Mouse (Mus musculus): ENCODE measurements around the gene Cers1. TPM values are rescaled to one million over a fixed set of nuclear protein-coding genes. Genes with fewer than 3 reads are reported as not detected.

Cers1 gene
- total and polyA plus RNA-seq, 3 experiments: 0.38 TPM; not detected in 2

DNA sequence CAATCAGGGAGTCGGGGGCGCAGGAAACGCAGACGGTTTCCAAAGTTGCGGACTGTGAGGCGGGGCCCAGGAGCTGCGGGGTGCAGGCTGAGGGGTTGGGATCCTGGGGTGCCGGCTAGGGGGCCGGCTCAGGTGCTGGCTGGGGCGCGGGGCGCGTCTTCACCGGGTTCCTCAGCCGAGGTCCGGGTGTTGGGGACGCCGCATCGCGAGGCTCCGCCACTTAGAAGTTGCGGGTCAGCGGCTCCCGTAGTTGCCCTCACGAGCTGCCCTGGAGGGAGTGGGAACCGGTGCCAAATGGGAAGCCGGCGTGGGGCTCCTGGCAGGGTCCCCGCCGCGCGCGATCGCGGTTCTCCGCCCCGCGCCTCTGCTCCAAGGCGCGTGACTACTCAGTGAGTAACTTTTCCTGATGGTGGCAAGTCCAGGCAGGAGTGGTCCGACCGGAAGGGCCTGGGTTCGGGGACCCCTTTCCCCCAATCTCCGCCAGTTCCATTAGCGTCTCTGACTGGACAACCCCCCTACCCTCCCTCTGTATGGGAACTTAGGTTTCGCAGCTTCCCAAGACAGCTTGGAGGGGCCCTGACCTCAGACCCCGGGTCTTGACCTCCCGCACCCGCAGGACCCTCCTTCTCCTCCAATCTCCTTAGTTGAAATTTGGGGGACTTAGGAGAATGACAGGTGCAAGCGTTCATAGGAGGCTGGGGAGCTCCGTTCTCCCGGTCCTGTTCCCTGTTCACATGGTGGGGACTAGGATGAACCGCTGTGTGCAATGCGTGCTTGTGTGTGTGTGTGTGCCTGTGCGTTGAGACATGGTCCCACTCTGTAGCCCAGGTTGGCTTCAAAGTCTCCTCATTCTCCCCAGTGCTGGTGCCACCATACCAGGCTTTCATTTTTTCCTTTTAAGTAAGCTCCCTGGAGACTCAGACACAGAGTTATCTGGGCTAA lies 32.2 kb upstream of the Cers1 start:
- peaks cover 2% of the 10 kb centered on the region; the same call in 1 of the 2 replicates for H3K9me3 ChIP-seq (replicated peaks)
- DNase-seq (ENCODE audit: low spot score) (no peak), ATAC-seq (ENCODE audit: extremely low read depth, insufficient number of reproducible peaks, low FRiP score, poor library complexity, severe bottlenecking) (no peak)
- H3K27me3 ChIP-seq (ENCODE audit: insufficient read depth, low read length): peaks cover 65% of the 10 kb centered on the region
- H3K4me1 ChIP-seq (ENCODE audit: insufficient read depth, low read depth, low read length): peaks cover 26% of the 10 kb centered on the region
- H3K36me3 ChIP-seq (replicated peaks): peaks cover 14% of the 10 kb centered on the region
- TF ChIP-seq POLR2AphosphoS5 (IDR thresholded peaks at IDR 0.05; ENCODE audit: insufficient replicate concordance, low read depth, low read length) (no peak), CTCF (IDR thresholded peaks at IDR 0.05; ENCODE audit: low read depth, low read length) (no peak), TAL1 (conservative IDR thresholded peaks at IDR 0.05; ENCODE audit: low read depth, low read length) (no peak), GATA1 (IDR thresholded peaks at IDR 0.05; ENCODE audit: borderline replicate concordance, low read length) (no peak), GATA2 (IDR thresholded peaks at IDR 0.05; ENCODE audit: borderline replicate concordance, low read depth, low read length) (no peak)
- peak overlapping the region; percentile 73 for H3K4me3 ChIP-seq (ENCODE audit: low read depth, low read length)

GRCm38 (mm10) chr8:70284421-70284820 lies 31.2 kb upstream of the Cers1 start:
- no peak for ATAC-seq (ENCODE audit: extremely low read depth, insufficient number of reproducible peaks, low FRiP score, poor library complexity, severe bottlenecking)
- Histone ChIP-seq H3K9me3 (replicated peaks) (peaks cover 2% of the 10 kb centered on the region; the same call in 1 of the 2 replicates), H3K4me3 (ENCODE audit: low read depth, low read length) (no peak overlapping the region), H3K4me1 (ENCODE audit: insufficient read depth, low read depth, low read length) (peaks cover 24% of the 10 kb centered on the region), H3K27me3 (ENCODE audit: insufficient read depth, low read length) (peaks cover 55% of the 10 kb centered on the region), H3K36me3 (replicated peaks) (peaks cover 14% of the 10 kb centered on the region)
- TF ChIP-seq GATA1 (IDR thresholded peaks at IDR 0.05; ENCODE audit: borderline replicate concordance, low read length) (no peak), GATA2 (IDR thresholded peaks at IDR 0.05; ENCODE audit: borderline replicate concordance, low read depth, low read length) (no peak), CTCF (IDR thresholded peaks at IDR 0.05; ENCODE audit: low read depth, low read length) (no peak), POLR2AphosphoS5 (IDR thresholded peaks at IDR 0.05; ENCODE audit: insufficient replicate concordance, low read depth, low read length) (no peak), TAL1 (conservative IDR thresholded peaks at IDR 0.05; ENCODE audit: low read depth, low read length) (no peak)
- no peak for DNase-seq (ENCODE audit: low spot score)

DNA sequence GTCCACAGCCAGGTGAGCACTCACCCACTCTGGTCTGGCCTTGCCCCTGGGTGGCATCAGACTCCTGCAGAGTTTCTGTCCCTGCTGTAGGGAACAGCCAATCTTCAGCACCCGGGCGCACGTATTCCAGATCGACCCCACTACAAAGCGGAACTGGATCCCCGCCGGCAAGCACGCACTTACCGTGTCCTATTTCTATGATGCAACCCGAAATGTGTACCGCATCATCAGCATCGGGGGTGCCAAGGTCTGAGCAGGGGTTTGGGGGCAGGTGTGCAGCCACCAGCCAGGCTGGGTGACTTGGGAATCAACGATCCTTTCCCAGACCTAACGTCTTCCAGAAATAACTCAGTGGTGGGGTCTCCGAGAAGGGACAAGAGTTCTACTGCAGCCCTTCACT lies 30.3 kb upstream of the Cers1 start:
- H3K27me3 ChIP-seq (ENCODE audit: insufficient read depth, low read length): peaks cover 51% of the 10 kb centered on the region
- no peak for TF ChIP-seq TAL1 (conservative IDR thresholded peaks at IDR 0.05; ENCODE audit: low read depth, low read length)
- TF ChIP-seq GATA2 (IDR thresholded peaks at IDR 0.05; ENCODE audit: borderline replicate concordance, low read depth, low read length): no peak
- TF ChIP-seq CTCF (IDR thresholded peaks at IDR 0.05; ENCODE audit: low read depth, low read length): no peak
- H3K36me3 ChIP-seq (replicated peaks): peaks cover 16% of the 10 kb centered on the region
- no peak overlapping the region for H3K4me3 ChIP-seq (ENCODE audit: low read depth, low read length)
- peaks cover 24% of the 10 kb centered on the region for H3K4me1 ChIP-seq (ENCODE audit: insufficient read depth, low read depth, low read length)
- H3K9me3 ChIP-seq (replicated peaks): peaks cover 2% of the 10 kb centered on the region; the same call in 1 of the 2 replicates
- no peak for ATAC-seq (ENCODE audit: extremely low read depth, insufficient number of reproducible peaks, low FRiP score, poor library complexity, severe bottlenecking)
- no peak for DNase-seq (ENCODE audit: low spot score)

- ATAC-seq (ENCODE audit: extremely low read depth, insufficient number of reproducible peaks, low FRiP score, poor library complexity, severe bottlenecking) (no peak), DNase-seq (ENCODE audit: low spot score) (no peak)
- H3K9me3 ChIP-seq (replicated peaks): peaks cover 2% of the 10 kb centered on the region; the same call in 1 of the 2 replicates
- TF ChIP-seq GATA2 (IDR thresholded peaks at IDR 0.05; ENCODE audit: borderline replicate concordance, low read depth, low read length): no peak
- TF ChIP-seq TAL1 (conservative IDR thresholded peaks at IDR 0.05; ENCODE audit: low read depth, low read length): no peak
- TF ChIP-seq POLR2AphosphoS5 (IDR thresholded peaks at IDR 0.05; ENCODE audit: insufficient replicate concordance, low read depth, low read length): no peak
- TF ChIP-seq CTCF (IDR thresholded peaks at IDR 0.05; ENCODE audit: low read depth, low read length): no peak
- TF ChIP-seq GATA1 (IDR thresholded peaks at IDR 0.05; ENCODE audit: borderline replicate concordance, low read length): no peak
- peaks cover 27% of the 10 kb centered on the region for H3K36me3 ChIP-seq (replicated peaks)
- H3K4me3 ChIP-seq (ENCODE audit: low read depth, low read length): no peak overlapping the region
- H3K4me1 ChIP-seq (ENCODE audit: insufficient read depth, low read depth, low read length): peaks cover 22% of the 10 kb centered on the region
- peaks cover 38% of the 10 kb centered on the region for H3K27me3 ChIP-seq (ENCODE audit: insufficient read depth, low read length)
These were observed 28.8 kb upstream of the Cers1 start for GRCm38 (mm10) chr8:70286737-70287136.

GRCm38 (mm10) chr8:70293988-70294405 lies 21.6 kb upstream of the Cers1 start:
- peaks cover 82% of the 10 kb centered on the region for H3K36me3 ChIP-seq (replicated peaks)
- H3K9me3 ChIP-seq (replicated peaks): no peaks in the 10 kb centered on the region
- no peaks in the 10 kb centered on the region for H3K4me1 ChIP-seq (ENCODE audit: insufficient read depth, low read depth, low read length)
- H3K27me3 ChIP-seq (ENCODE audit: insufficient read depth, low read length): peaks cover 3% of the 10 kb centered on the region; the same call in 1 of the 2 replicates
- no peak for ATAC-seq (ENCODE audit: extremely low read depth, insufficient number of reproducible peaks, low FRiP score, poor library complexity, severe bottlenecking)
- no peak for DNase-seq (ENCODE audit: low spot score)
- no peak overlapping the region for H3K4me3 ChIP-seq (ENCODE audit: low read depth, low read length)
- TF ChIP-seq CTCF (IDR thresholded peaks at IDR 0.05; ENCODE audit: low read depth, low read length) (no peak), GATA1 (IDR thresholded peaks at IDR 0.05; ENCODE audit: borderline replicate concordance, low read length) (no peak), TAL1 (conservative IDR thresholded peaks at IDR 0.05; ENCODE audit: low read depth, low read length) (no peak), GATA2 (IDR thresholded peaks at IDR 0.05; ENCODE audit: borderline replicate concordance, low read depth, low read length) (no peak), POLR2AphosphoS5 (IDR thresholded peaks at IDR 0.05; ENCODE audit: insufficient replicate concordance, low read depth, low read length) (no peak)

DNA sequence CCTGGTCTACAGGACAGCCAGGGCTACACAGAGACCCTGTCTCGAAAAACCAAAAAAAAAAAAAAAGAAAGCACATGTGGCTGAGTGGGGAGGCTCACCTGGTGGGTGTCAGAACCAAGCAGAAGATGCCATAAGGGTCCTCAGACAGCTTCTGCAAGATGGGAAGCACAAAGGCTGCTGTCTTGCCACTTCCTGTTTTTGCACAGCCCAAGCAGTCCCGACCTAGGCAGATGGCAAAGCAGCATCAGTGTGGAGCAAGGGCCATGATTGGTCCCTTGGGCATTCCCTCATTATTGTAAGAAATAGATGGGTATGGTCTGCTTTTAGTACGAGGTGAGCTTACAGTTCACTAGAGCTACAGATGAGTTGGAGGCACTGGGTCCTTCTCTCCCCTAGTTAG lies 14.7 kb upstream of the Cers1 start:
- no peak for ATAC-seq (ENCODE audit: extremely low read depth, insufficient number of reproducible peaks, low FRiP score, poor library complexity, severe bottlenecking)
- Histone ChIP-seq H3K9me3 (replicated peaks) (no peaks in the 10 kb centered on the region), H3K27me3 (ENCODE audit: insufficient read depth, low read length) (no peaks in the 10 kb centered on the region), H3K4me3 (ENCODE audit: low read depth, low read length) (no peak overlapping the region; the same call in 1 of the 2 replicates), H3K4me1 (ENCODE audit: insufficient read depth, low read depth, low read length) (peaks cover 39% of the 10 kb centered on the region), H3K36me3 (replicated peaks) (peaks cover 74% of the 10 kb centered on the region)
- TF ChIP-seq GATA2 (IDR thresholded peaks at IDR 0.05; ENCODE audit: borderline replicate concordance, low read depth, low read length): no peak
- DNase-seq (ENCODE audit: low spot score): no peak

Measured in G1E (cell line).